Mouse (Mus musculus) urinary bladder, postnatal 0 days (tissue): ENCODE results near the gene Rcan1. TPM values are rescaled to one million over a fixed set of nuclear protein-coding genes. Genes with fewer than 3 reads are reported as not detected.

Experiments used
- polyA plus RNA-seq: library from polyadenylated mRNA; unstranded; fragments of >200 nt; fragmentation: Nextera tagmentation; extraction: Ambion mirVana; gene quantifications from 2 replicates; pipeline ENCODE4 v1.2.1, GENCODE M21; 2015

Rcan1 gene
- polyA plus RNA-seq: 14.8 and 16.7 TPM in 2 replicates

GRCm38 (mm10) chr16:92470706-92471105 lies at the start of gene Rcan1:
Rcan1 (minus strand) TSS chr16:92470867.

GRCm38 (mm10) chr16:92485436-92485835 lies 14.8 kb upstream of the Rcan1 start, which contains the start of gene Clic6:
Clic6 (plus strand) TSS chr16:92485736.

DNA sequence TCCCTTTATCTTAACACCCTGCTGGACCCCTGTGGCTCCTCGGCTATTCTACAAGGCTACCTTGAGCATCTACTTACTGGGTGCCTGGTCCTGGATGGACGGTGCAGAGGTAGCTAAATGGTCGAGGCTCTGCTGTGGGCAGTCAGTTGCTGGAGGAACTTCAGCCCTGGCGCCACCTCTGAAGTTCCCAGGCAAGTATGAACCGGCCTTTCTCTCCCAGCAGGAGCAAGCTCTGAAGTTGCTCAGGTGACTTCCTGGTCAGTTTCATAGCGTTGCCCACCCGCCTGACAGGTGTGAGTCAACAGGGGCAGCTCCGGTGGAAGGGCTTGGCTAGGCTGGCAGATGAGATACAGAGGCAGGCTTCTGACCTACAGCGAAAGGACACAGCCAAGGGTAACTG lies 111.4 kb downstream of the Rcan1 start, which contains the start of gene Kcne1:
TSS of gene Kcne1 (minus strand) at position 240 of the 400 bp plus-strand sequence.

Other genes starting within 250 kb of the Rcan1 start
- 0.07 TPM in 1 of 2 replicates, not detected in the other for gene Kcne2, start 178.5 kb downstream of the Rcan1 start, polyA plus RNA-seq
- gene Smim11, start 169.6 kb downstream of the Rcan1 start, polyA plus RNA-seq: 110 and 121 TPM in 2 replicates
- gene Fam243, start 149.4 kb downstream of the Rcan1 start, polyA plus RNA-seq: not detected in 2 replicates
- 1.6 and 2.2 TPM in 2 replicates for gene Kcne1, start 111.4 kb downstream of the Rcan1 start, polyA plus RNA-seq
- gene Clic6, start 14.9 kb upstream of the Rcan1 start, polyA plus RNA-seq: 1.1 TPM in 2 replicates